Mouse (Mus musculus) testis, adult 2 months (tissue): Measurements from ENCODE around the gene Lkaaear1.

Experiments
- CTCF ChIP-seq: fragments of 200-500 bp; IDR thresholded peaks from 2 replicates; pipeline ENCODE4 v1.5.1; 2012; ENCODE audit warnings: low read depth, mild to moderate bottlenecking, inconsistent platforms, low read length, moderate library complexity; ENCODE audit not compliant: control insufficient read depth, insufficient read depth, insufficient replicate concordance
- POLR2A ChIP-seq: fragments of 200-500 bp; IDR thresholded peaks from 2 replicates; pipeline ENCODE4 v1.6.1; 2012; ENCODE audit warnings: low read depth, mild to moderate bottlenecking, inconsistent platforms, low read length, moderate library complexity; ENCODE audit not compliant: control insufficient read depth

- TF ChIP-seq POLR2A (peak; percentile 77; the same call in 1 of the 2 replicates), CTCF (no peak)
Observed at GRCm38 (mm10) chr2:181698241-181698640, at the start of gene Lkaaear1.
